Mouse (Mus musculus) cerebellum, postnatal 25 days (tissue): ENCODE results near the gene Klhl24.
"Not testable (repeated sequence)": the region's sequence is repeated elsewhere in the genome, so short reads cannot be mapped to it uniquely, and the experiment has no call there.

Source experiments
- DNase-seq, 2 experiments: peaks; one replicate each; pipeline ENCODE4 v3.0.0; 2021; ENCODE audit warnings: mixed read lengths in 2 of 2

Klhl24 gene

GRCm38 (mm10) chr16:20097069-20097710, at the start of gene Klhl24:
Gene Klhl24 (plus strand): TSS chr16:20097542.
- peak; percentile 92 to 93 for DNase-seq

- no peak for DNase-seq
These were observed 44.7 kb upstream of the Klhl24 start for GRCm38 (mm10) chr16:20052655-20053054.

- DNase-seq, result no peak
These were observed 24.6 kb upstream of the Klhl24 start for GRCm38 (mm10) chr16:20072770-20073169.

- no peak for DNase-seq
These were observed 20.7 kb upstream of the Klhl24 start for GRCm38 (mm10) chr16:20076675-20077074.

GRCm38 (mm10) chr16:20080271-20080670, 17.1 kb upstream of the Klhl24 start:
- DNase-seq, result no peak

- DNase-seq, result no peak
These were observed 12.7 kb upstream of the Klhl24 start for GRCm38 (mm10) chr16:20084623-20085022.

GRCm38 (mm10) chr16:20085250-20085905, 12.0 kb upstream of the Klhl24 start:
- no peak for DNase-seq

GRCm38 (mm10) chr16:20086976-20087375, 10.4 kb upstream of the Klhl24 start:
- DNase-seq, result no peak

GRCm38 (mm10) chr16:20089636-20090035, 7.7 kb upstream of the Klhl24 start:
- no peak for DNase-seq

GRCm38 (mm10) chr16:20090921-20091575, 6.3 kb upstream of the Klhl24 start:
- no peak for DNase-seq

- no peak for DNase-seq
These were observed 1.4 kb upstream of the Klhl24 start for GRCm38 (mm10) chr16:20095966-20096365.

- peak; percentile 92 to 93 for DNase-seq
These were observed 501 bp downstream of the Klhl24 start for GRCm38 (mm10) chr16:20097711-20098374.

- DNase-seq, result no peak
These were observed 1.0 kb downstream of the Klhl24 start for GRCm38 (mm10) chr16:20098375-20098727.

GRCm38 (mm10) chr16:20098866-20099629, 1.7 kb downstream of the Klhl24 start:
- DNase-seq, result peak in 1 of 2 experiments; percentile 36

GRCm38 (mm10) chr16:20106996-20107395, 9.7 kb downstream of the Klhl24 start:
- DNase-seq, result no peak

- no peak for DNase-seq
These were observed 11.6 kb downstream of the Klhl24 start for GRCm38 (mm10) chr16:20108961-20109360.

- DNase-seq, result no peak
These were observed 15.3 kb downstream of the Klhl24 start for GRCm38 (mm10) chr16:20112649-20113048.

GRCm38 (mm10) chr16:20116069-20116468, 18.7 kb downstream of the Klhl24 start:
- no peak for DNase-seq

GRCm38 (mm10) chr16:20126319-20126883, 29.1 kb downstream of the Klhl24 start:
- not testable (repeated sequence) for DNase-seq

- DNase-seq, result no peak
These were observed 33.1 kb downstream of the Klhl24 start for GRCm38 (mm10) chr16:20130397-20130796.

- peak; percentile 90 for DNase-seq
These were observed 43.6 kb downstream of the Klhl24 start, which contains the start of gene Yeats2 for GRCm38 (mm10) chr16:20140772-20141531. Gene Yeats2 (plus strand): TSS chr16:20141063.
